Mouse (Mus musculus): ENCODE measurements around the gene Cntnap1. TPM values are rescaled to one million over a fixed set of nuclear protein-coding genes. Genes with fewer than 3 reads are reported as not detected.
"Not testable (repeated sequence)": the region's sequence is repeated elsewhere in the genome, so short reads cannot be mapped to it uniquely, and the experiment has no call there.

Gene Cntnap1
- 10 to 100 TPM; 59.0 to 61.4 TPM for total RNA-seq (2021)
- long read RNA-seq, full-length matches to known transcripts: 1 of 6 reads
- long read RNA-seq, partial matches to known transcripts: 4 of 6 reads
- long read RNA-seq, other reads (novel, unspliced or antisense): 1 of 6 reads

- DNase-seq (ENCODE audit: low spot score in 2 of 2): peak in 1 of 2 experiments; percentile 42
These were observed at the start of gene Cntnap1 for GRCm38 (mm10) chr11:101170354-101170810. Cntnap1 (plus strand) TSS chr11:101170523.

GRCm38 (mm10) chr11:101120545-101121188, 49.7 kb upstream of the Cntnap1 start:
- DNase-seq (ENCODE audit: low spot score in 2 of 2): no peak

- DNase-seq (ENCODE audit: low spot score in 2 of 2): not testable (repeated sequence)
These were observed 45.8 kb upstream of the Cntnap1 start for GRCm38 (mm10) chr11:101124494-101124893.

GRCm38 (mm10) chr11:101125008-101125407, 45.3 kb upstream of the Cntnap1 start:
- not testable (repeated sequence) for DNase-seq (ENCODE audit: low spot score in 2 of 2)

DNA sequence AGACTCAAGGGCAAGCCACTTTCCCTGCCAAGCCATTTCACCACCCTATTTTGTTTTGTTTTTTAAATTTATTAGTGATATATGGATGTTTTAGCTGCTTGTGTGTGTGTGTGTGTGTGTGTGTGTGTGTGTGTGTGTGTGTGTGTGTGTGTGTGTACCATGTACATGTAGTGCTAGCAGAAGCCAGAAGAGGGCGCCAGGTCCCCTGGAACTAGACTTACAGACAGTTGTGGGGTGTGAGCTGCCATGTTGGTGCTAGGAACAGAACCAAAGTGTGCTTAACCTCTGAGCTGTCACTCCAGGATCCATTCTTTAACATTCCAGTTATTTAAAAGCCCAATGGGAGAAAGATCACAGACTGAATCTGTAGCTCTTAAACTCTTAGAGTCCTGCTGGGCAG, 43.2 kb upstream of the Cntnap1 start:
- DNase-seq (ENCODE audit: low spot score in 2 of 2): peak; percentile 17 to 30

DNA sequence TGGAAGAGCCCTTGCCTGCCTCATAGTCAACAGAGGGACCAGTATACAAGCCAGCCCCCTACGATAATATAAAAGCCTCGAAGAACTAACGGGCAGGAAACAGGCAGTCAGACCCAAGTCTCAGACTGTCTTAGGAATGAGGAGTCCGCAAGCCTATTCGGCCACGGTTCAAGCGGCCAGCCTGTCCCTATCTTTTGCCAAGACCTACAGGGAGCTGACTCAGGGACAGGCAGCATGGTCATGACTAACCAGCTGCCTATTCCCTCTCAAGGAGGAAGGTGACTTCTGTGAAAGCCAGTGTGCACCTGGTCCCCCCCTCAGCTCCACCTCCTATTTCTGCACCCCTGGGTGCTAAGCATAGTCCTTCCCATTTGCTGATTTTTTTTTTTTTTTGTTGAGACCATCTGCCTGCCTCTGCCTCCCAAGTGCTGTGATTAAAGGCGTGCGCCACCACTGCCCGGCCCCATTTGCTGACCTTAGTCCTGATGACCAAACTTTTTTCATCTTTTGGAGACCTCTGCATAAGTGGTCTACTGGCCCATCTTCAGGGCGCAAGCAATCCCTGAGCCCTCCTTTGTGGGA, 41.2 kb upstream of the Cntnap1 start:
- DNase-seq (ENCODE audit: low spot score in 2 of 2): no peak

DNA sequence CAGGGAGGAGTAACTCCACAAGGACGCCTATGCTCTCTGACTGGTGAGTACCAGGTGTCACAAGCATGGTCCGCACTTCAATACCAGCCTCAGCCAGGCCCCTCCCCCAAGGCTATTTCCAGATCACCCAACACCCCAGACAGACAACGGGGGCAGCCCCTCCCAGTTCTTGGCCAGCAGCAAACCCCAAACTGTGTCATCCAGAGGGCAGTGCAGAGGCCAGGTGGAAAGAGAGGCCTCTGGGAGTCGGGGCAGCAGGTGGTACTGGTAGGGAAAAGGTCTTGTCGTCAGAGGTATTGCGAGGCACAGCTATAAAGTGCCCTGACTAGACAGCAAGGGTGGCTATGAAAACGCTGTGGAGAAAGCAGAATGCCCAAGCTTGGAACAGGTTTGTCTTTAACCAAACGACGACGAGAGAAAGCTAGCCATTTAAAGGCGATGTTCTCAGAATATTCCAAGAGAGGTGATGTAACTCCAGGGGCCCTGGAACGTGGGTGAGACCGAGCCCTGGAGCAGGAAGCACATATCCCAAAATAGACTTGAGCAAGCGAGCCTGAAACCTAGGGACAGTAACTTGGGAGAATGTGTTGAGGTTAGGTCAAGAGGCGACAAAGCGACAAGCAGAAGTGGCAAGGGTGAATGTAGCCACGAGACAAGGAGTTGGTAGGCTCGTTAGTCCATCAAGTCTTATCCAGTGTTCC, 40.1 kb upstream of the Cntnap1 start:
- DNase-seq (ENCODE audit: low spot score in 2 of 2): no peak

GRCm38 (mm10) chr11:101131187-101131586, 39.1 kb upstream of the Cntnap1 start:
- no peak for DNase-seq (ENCODE audit: low spot score in 2 of 2)

DNA sequence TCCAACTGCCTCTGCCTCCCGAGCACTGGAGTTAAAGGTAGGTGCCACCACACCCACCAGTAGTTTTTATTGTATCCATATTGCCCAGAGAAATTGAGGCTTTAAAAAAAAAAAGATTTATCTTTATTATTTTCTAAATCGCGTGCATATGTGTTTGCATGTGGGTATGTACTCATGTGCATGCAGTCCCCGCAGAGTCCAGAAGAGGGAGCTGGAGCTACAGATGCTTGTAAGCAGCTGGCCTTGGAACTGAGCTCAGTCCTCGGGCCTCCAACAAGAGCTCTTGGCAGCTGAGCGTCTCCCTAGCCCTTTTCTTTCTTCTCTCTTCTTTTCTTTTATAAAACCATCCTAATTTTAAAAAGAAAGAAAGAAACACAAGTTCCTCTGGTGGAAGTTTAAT, 38.6 kb upstream of the Cntnap1 start:
- peak; percentile 41 to 44 for DNase-seq (ENCODE audit: low spot score in 2 of 2)

DNA sequence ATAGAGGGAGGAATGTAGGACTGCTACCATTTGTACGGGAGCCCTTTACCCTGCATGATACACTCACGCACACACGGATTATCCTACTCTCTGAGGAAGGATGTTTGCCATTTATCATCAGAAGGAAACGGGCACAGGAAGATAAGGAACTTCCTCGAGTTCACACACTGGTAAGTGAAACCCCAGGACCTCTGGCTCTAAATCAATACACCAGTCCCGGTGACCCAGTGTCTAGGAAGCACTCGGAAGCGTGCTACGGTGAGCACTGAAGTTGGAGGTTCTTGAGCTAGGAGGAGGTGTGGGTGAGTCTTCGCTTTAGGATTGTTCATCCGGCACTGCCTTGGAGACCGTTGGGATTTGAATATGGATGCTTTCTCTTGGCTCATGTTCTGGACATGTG, 37.3 kb upstream of the Cntnap1 start:
- DNase-seq (ENCODE audit: low spot score in 2 of 2): no peak

DNA sequence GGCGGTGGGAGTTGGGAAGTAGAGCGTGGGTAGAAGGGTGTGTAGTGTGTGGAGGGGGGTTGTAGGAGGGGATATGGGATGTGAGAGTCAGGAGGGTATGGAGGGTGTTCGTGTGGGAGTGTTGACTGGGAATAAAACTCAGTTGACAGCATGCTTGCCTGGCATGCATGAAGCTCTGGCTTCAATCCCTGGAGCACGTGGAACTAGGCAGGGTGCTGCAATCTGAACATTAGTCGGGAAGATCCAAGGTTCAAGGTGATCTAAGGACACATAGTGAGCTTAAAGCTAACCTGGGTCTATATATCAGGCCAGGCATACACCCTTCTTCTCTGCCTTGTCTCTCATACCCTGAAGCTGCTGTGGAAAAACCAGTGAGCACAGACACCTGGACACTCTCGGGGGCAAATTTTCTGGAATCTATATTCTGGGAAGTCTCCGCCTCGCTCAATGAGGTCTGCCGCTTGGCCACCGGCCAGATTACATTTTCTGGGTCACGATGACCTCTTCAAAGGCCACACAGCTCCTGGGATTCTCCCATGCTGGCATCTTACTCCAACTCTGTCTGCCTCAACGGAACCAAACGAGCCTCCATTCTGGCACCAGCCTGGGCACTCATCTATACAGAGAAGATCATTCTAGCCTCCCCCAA, 36.0 kb upstream of the Cntnap1 start:
- DNase-seq (ENCODE audit: low spot score in 2 of 2): peak; percentile 31 to 32

DNA sequence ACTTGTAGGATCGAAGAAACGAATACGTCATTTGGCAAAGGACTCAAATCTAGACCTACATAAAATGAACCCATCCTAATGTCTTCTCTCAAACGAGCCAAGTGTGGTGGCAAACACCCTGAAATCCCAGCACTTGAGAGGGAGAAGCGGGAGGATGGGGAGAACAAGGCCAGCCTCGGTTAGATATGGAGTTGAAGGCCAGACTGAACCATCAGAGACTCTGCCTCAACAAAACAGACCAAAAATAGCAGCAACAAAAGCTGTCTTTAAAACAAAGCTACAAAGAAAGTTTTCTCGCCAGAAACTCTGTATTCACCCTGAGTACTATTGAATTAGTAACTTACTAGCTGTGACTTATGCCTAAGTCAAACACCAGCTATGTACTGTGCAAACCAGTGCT, 33.3 kb upstream of the Cntnap1 start:
- no peak for DNase-seq (ENCODE audit: low spot score in 2 of 2)

- DNase-seq (ENCODE audit: low spot score in 2 of 2): peak in 1 of 2 experiments; percentile 19
These were observed 31.7 kb upstream of the Cntnap1 start for GRCm38 (mm10) chr11:101138536-101139181.

GRCm38 (mm10) chr11:101140164-101140819, 30.0 kb upstream of the Cntnap1 start:
- peak in 1 of 2 experiments; percentile 29 for DNase-seq (ENCODE audit: low spot score in 2 of 2)

- no peak for DNase-seq (ENCODE audit: low spot score in 2 of 2)
These were observed 29.2 kb upstream of the Cntnap1 start for GRCm38 (mm10) chr11:101141088-101141487.

DNA sequence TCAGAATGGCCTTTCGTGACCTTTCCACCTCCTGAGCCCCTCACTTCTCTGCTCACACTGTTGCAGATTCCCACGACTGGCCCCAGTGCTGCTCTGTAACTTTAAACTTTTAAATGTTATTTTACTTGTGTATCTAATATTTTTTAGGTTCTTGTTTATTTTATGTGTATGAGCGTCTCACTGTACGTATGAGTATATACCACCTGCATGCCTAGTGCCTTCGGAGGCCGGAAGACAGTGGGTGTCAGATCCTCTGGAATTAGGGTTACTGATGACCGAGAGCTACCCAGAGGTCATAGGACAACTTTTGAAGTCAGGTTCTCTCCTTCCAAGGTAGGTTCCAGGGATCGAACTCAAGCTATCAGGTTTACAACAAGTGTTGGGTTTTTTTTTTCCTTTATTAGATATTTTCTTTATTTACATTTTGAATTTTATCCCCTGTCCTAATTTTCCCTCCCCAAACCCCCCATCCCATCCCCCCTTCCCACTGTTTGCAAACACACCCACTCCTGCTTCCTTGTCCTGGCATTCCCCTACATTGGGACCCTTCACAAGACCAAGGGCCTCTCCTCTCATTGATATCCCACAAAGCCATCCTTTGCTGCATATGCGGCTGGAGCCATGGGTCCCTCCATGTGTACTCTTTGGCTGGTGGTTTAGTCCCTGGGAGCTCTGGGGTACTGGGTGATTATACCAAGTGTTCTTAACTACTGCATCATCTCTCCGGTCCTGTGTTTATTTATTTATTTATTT, 27.9 kb upstream of the Cntnap1 start:
- no peak for DNase-seq (ENCODE audit: low spot score in 2 of 2)

DNA sequence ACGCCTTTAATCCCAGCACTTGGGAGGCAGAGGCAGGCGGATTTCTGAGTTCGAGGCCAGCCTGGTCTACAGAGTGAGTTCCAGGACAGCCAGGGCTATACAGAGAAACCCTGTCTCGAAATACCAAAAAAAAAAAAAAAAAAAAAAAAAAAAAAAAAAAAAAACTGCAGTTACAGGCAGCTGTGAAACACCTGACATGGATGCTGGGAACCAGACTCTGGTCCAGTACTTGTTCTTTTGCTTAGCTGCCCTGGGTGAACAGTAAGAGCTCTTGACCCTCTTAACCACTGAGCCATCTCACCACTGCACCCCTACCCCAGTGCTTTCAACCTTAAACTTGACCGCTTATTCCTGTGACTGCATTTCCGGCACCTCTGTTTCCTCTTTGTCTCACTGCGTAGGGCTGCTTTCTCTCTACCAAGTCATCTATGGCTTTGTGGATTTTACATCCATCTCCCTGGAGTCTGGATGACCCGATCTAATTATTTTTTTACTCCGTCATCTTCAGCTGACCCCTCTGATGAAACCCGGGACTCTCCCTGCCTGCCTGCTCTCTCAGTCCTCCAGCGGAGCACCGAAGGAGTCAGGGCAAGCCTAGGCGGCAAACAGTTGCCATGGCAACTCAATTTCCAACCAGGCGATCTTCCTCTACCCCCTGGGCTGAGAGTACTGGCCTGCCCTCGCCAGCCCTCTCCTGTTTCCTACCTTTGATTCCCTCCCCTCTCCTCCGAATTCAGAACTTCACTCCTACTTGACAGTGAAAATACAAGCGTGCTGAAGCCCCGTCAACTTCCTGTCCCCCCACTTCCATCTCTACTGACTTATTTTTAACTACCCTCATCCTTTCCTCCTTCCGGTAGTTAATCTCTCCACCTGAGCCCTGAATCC, 26.7 kb upstream of the Cntnap1 start:
- DNase-seq (ENCODE audit: low spot score in 2 of 2): peak in 1 of 2 experiments; percentile 36

GRCm38 (mm10) chr11:101146377-101146776, 23.9 kb upstream of the Cntnap1 start:
- DNase-seq (ENCODE audit: low spot score in 2 of 2): no peak

GRCm38 (mm10) chr11:101148751-101149150, 21.6 kb upstream of the Cntnap1 start:
- no peak for DNase-seq (ENCODE audit: low spot score in 2 of 2)

Data from layer of hippocampus, postnatal 10 days (tissue).